Mouse (Mus musculus) inflammation-experienced regulatory T-cells, adult 6 months (primary cell): ENCODE results near the gene Ampd3. TPM values are rescaled to one million over a fixed set of nuclear protein-coding genes. Genes with fewer than 3 reads are reported as not detected.

ENCODE experiments used
- ATAC-seq: one replicate; pipeline ENCODE4 v1.8.0; 2017
- polyA plus RNA-seq, 3 experiments: library from polyadenylated mRNA; unstranded; fragments of 100-300 nt; shearing (Covaris generic); gene quantifications; one replicate each; pipeline ENCODE4 v1.2.1; 2017

Ampd3 gene
- 1 to 10 TPM; 1.5 to 6.0 (median 5.0) TPM for polyA plus RNA-seq

DNA sequence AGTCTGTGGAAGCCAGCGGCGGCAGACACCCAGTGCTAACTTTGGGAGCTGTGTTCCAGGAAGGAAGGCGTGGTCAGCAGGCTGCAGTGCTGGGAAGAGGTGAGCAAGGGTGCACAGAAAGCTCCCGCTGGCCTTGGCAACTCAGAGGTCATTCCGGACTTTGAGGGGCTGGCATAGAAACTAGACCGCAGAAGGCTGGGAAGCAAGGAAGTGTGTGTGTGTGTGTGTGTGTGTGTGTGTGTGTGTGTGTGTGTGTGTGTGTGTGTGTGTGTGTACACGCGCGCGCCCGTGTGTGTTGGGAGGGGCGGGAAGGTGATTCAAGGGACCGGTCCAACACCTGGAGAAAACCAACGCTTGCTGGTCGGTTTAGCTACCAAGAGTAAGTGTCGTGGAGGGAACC lies at the start of gene Ampd3:
Gene Ampd3 (plus strand): TSS at position 206 of the 400 bp plus-strand sequence.
- no peak for ATAC-seq

DNA sequence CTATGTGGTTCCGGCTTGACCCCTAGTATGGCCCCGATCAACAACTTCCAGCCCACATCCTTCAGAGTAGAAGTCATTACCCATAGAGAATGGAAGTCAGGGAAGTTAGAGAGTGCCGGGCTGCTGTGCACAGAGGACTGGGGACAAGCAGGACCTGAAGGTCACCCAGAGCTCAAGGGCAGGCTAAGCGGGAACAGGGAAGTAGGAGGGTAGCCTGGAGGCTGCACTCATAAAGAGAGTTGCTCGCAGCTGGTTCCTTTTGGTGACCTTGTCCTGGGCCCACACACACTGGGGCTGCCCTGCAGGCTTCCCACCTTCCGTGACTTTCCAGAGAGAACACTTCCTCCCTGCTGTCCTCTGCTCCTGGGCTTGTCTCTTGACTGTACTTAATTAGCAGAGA lies 49.5 kb upstream of the Ampd3 start:
- ATAC-seq = no peak

DNA sequence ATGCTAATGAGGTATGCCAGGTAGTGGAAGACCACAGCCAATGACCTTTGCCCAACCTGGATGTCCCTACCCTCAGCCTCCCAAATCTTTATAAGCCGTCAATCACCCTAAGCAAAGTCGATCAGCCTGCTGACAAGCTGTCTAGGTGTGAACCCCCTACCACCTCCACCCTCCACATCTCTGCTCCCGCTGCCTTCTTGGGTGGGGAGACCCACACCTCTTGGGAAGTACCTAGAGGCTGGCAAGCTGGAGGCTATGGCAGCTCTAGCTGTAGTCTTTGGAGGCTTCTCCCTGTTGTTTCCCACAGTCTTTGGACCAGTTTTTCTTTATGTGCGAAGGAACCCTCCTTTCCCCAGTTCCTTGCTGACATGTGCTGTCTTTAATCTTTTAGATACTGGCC lies 48.1 kb upstream of the Ampd3 start:
- no peak for ATAC-seq

DNA sequence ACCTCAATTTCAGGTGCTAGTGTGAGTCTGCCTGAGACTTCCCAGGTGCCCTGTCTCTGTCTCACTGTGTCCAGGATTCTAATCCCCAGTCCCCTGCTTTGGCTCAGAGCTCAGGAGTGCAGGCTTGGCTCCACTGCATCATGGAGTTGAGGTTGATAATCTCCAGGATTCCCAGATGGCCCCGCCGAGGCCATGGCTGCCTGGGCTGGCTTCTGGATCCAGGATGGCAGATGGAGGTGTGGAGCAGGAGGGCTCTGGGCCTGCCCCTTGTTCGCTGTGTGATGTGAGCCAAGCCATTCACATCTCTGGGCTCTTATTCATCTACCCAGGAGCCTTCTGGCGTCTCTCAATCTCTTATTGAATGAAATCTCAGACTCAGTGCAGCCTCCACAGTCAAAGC lies 45.8 kb upstream of the Ampd3 start:
- ATAC-seq = no peak

DNA sequence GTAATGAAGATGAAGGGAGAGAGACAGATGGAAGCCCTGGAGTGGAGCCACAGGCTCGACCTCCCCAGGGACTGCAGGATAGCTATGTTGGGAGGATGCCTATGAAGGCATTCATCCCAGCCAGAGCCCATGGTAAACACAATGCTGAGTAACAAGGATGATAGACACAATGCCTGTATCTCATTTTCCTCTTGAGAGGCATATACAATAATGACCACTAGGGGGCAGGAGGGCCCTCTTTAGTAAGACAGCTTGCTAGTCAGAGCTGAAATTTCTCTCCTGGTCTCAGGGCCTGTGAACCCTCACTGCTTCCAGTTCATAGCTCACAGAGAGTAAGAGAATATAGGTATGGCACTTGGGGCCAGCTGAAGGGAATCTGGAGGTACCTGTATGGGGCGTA lies 41.0 kb upstream of the Ampd3 start:
- peak; percentile 82 for ATAC-seq

DNA sequence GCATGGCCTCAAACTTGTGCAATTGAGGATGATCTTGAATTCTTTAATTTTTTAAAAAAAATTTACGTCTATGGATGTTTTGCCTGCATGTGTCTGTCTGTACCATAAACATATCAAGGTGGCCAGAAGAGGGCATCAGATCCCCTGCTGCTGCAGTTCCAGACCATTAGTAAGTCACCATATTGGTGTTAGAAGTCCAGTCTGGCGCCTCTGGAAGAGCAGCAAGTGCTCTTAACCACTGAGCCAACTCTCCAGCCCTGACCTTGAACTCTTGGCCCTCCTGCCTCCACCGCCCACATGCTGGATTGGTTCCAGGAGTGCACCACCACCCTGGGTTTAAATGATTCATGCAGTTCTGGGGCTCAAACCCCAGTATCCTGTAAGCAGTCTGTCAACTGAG lies 39.1 kb upstream of the Ampd3 start:
- no peak for ATAC-seq

DNA sequence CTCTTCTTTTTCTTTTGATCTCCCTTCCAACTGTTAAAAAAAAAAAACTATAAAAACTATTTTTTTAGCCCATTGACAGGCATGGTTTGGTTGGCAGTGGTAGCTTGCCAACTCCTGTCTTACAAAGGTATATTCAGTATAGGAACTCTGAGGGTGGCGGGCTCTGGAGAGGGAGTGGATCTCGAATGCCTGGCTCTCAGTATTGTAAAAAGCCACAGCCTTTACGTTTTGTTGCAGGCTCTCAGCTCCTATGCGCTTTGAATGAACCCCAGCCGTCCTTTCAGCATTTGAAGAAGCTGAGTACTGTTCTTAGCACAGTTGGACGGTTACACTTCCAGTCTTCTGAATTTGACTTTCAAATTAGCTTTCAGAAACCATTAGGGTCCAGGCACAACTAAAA lies 38.7 kb upstream of the Ampd3 start:
- ATAC-seq = no peak

DNA sequence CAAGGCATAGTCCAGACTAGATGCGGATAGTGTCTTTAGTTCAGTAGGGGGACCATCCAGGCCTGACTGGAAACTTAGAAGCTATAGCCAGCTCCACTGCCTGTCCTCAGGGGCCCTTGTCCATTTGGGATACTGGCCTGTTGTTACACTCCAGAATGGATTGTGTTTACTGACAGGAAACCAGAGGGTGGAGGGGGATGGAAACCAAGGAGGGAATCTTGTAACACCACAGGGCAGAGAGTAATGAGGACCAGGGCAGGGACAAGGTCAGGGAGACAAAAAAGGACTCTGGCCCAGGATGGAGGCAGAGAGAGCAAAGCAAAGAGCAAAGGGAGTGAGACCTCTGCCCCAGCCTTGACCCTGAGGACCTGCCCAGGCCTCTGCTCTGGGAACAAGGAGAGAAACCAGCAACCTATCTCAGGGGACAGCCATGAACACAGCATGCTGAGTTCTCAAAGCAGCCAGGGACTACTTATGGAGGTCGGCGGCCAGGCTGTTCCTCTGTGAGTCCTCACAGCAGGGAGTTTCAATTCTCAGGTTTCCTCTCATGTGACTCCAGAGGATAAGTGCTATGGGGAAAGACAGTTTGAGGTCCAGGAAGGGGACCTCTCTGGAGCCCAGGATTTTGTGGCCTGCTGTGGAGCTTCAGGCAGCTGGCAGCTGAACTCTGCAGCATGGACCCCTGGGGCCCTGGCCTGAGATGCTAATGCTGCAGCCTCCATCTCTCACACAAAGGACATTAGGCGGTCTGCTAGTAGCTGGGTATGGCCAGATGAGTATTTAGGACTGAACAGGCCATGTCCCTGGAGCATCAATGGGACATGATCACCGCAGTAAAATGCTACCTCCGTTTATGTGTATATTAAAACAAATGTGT lies 36.7 kb upstream of the Ampd3 start:
- no peak for ATAC-seq

DNA sequence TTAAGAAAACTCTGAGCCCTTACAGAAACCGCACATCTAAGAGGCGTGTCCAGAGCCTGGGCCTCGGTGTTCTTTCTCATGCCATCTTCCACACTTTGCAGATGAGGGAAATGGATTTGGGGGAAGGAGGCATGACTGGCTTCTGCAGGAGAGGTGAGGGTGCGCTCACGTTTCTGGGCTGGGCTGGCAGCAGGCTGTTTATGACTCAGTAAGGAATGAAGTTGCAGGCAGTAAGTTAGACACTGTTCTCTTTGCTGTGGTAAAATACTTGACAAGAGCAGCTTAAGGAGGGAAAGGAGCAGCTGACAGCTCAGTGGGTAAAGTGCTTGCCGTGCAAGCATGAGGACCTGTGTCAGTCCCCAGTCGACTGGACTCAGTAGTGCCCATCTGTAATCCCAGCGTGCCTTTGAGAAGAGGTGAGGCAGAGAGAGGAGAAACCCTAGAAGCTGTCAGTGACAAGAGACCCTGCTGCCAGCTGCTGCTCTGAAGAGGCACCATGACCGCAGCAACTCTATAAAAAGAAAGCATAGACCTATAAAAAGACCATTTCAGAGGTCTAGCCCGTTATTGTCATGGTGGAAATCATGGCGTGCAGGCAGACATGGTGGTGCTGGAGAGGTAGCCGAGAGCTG lies 35.9 kb upstream of the Ampd3 start:
- ATAC-seq = no peak

DNA sequence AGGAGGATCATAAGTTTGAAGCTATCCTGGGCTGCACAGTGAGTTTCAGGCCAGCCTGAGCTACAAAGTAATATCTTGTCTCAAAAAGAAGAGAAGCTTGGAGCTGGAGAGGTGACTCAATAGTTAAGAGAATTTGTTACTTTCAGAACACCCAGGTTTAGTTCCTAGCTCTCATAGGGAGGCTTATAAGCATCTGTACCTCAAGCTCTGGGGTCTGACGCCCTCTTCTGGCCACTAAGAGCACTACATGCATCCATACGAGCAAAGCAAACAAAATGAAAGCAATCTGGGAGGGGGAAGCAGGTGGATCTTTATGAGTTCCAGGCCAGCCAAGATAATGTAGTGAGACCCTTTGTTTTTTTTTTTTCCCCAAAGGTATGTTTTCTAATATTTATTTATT lies 31.1 kb upstream of the Ampd3 start:
- ATAC-seq = no peak

DNA sequence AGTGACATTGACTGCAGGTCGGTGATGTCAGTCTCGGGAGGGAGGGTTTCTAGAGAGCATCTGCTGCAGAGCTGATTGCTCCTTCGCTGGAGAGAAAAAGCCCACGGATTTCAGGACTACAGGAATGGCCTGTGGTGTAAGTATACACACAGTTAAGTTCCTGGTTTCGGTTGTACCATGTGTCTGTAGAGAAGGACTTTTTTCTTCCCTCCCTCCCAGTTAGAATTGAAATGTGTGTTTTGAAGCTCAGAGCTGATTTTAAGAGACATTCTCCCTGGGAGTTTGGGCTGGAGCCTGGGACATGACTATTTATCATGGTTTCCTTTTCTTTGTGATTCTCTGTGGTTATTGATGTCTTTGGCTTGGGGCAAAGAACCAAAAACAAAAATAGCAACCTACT lies 28.2 kb upstream of the Ampd3 start:
- no peak for ATAC-seq

DNA sequence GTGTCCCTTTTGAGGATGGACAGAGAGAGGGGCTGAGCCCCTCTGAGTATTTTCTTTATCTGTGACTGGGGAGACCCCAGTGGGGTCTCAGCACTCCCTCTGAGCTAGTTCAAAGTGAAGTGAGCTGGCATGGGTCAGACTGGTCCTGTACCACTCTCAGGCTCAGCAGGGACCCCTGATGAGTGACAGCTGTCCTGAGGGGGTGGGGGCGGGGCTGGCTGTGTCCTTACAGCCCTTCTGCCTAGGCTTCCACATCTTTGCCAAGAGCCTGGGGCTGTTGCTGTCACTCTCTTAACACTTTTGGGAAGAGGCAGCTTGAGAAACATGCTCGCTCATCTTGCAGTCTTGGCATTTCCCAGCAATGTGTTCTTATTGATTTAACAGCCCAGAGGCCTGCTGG lies 27.8 kb upstream of the Ampd3 start:
- no peak for ATAC-seq

DNA sequence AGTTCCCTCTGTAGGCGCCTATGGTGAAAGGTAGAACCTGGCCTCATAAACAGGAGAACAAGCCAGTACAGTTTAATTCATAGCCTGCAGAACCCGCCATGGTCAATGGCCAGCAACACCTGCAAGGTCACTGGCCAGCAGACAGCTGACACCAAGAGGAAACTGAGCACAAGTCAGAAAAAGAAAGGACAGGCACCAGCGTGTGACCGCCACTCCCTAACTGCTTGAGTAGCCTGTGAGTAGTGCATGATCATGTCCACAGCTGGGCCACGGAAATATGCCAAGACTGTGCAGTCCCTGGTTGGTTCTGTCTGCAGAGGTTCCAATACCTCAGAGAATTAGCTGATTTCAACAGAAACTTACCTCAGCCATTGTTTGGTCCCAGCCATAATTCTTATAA lies 26.0 kb upstream of the Ampd3 start:
- no peak for ATAC-seq

DNA sequence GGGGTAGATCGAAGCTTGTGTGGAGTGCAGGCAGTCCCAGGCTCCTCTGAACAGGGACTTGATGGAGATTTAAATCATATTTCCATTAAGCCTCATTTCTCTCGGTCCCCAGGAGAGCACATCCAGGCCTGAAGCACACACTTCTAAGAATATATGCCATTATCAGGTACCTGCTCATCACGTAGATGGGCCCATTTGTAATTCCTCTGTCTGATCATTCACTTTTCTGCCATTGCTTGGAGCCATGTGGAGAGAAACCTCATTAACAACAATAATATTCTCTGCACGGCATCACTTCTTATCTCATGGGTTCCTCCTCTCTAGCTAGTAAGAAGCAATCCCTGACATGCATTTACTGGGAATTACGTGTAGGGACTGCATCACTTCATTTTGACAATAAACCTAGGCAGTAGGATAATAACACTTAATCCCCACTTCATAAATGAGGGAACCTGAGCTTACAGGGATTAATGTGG lies 21.9 kb upstream of the Ampd3 start:
- ATAC-seq = no peak

DNA sequence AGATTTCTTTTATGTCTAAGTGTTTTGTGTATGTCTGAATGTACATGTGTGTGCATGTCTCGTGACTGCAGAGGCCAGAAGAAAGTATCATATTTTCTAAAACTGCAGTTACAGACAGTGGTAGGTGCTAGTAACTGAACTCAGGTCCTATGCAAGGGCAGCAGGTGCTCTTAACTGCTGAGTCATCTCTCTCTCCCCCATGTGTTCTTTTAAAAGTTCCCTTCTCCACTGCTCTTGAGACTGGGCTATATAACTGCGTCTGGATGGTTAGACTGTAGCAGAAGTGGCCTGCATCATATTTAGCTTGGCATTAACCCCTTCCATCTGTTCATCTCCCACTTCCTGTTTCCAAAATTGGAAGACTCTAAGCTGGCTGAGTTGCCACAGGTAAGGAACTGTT lies 21.2 kb upstream of the Ampd3 start:
- no peak for ATAC-seq

DNA sequence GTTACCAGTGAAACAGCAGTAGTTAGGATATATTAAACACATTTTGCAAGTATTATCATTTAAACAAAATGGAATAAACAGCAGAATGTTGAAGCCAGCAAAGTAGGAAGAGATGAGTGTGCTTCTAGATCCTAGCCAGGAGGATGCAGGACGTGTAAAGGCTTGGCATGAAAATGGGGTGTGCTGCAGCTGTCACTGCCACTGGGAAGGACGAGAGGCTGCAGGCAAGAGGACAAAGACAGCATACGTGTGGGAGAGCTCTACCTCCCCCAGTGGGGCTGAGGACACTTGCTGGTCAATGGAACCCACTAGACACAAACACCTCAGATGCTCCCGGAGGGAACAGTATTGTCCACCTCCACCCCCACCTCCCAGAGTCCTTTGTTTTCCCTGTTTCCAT lies 17.2 kb upstream of the Ampd3 start:
- ATAC-seq = no peak

DNA sequence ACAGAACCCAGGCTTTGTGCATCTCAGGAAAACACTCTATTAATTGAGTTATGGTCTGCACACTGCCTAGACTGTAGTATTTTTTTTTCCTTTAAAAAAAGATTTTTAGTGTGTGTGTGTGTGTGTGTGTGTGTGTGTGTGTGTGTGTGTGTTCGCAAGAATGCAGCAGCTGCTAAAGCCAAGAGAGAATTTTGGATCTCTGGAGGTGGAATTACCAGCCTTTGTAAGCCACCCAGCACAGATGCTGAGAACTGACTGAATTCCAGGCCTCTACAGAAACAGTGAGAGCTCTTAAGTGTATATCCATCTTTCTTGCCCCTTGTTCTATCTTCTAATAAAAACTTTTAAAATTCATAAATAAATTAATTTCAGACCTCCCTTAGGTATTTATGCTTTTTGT lies 16.4 kb upstream of the Ampd3 start:
- ATAC-seq = no peak

DNA sequence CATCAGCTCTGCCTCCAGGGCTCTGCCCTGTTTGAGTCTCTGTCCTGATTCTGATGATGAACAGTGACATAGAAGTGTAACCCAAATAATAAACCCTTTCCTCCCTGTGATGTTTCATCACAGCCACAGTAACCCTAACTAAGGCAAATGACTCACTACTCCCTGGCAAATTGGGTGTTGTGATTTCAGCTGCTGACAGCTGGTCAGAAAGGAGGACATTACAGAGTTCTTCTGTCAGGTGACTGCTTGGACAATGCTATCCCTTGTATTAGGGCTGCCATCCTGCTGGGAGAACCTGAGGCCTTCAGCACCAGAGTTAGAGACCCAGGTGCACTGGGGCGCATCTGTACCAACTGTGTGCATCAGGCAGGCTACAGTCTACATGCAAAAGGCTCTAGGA lies 14.7 kb upstream of the Ampd3 start:
- ATAC-seq = no peak

DNA sequence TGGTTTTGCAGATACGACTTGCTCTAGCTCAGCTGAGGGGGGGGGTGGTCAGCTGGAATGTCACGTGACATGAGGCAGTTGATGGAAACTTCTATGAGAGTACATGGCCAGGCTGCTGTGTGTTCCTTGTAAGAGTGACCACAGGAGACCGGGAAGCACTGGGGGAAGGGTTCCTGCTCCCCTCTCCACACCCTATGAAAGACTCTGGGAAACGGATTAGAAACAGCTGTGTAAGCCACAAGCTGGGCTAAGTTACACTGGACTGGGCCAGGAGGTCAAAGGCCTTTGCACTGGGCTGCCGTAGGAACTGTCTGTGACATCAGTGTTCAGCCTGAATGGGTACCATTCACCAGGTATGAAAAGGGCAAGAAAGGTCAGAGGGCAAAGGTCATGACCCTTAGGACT lies 14.1 kb upstream of the Ampd3 start:
- no peak for ATAC-seq

DNA sequence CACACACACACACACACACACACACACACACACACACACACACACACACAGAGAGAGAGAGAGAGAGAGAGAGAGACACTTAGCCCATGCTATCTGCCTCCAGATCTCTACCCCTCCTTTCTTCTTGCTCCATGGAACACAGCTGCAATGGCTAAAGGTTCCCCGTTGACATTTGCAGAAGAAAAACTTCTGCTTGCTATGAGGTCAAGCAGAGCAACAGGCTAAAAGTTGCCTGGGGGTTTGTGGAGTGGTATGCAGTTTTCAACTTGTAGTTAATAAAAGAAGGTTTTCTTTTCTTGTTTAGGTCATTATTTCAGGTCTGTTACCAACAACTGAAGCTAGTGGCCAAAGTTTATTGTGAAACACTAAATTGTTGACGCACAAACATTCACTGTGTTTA lies 11.6 kb upstream of the Ampd3 start:
- no peak for ATAC-seq

DNA sequence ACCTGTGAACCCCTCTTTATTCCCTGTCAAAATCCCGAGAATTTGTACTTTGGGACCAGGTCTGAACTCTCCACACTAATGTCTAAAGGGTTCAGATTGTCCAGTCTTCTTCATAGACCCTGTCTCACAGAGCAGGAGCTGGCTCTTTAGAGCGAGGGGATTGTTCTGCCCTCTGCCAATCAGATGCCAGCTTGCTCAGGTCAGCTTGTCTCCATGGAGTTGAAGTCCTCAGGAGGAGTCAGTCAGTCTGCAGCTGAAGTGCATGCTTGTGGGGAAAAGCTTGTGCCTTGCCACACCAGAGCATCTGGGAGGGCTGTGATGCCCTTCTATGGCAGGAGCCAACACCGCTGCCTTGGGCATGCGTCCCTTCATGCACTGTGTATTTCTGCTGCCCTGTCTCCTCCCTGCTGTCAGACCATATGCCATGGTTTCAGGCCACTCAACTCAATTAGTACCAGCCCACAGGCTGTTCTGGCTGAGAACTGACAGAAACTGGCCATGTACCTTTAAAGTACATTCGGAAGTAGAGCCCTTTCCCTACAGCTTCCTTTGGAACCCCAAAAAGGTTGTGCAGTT lies 5.3 kb upstream of the Ampd3 start:
- no peak for ATAC-seq

DNA sequence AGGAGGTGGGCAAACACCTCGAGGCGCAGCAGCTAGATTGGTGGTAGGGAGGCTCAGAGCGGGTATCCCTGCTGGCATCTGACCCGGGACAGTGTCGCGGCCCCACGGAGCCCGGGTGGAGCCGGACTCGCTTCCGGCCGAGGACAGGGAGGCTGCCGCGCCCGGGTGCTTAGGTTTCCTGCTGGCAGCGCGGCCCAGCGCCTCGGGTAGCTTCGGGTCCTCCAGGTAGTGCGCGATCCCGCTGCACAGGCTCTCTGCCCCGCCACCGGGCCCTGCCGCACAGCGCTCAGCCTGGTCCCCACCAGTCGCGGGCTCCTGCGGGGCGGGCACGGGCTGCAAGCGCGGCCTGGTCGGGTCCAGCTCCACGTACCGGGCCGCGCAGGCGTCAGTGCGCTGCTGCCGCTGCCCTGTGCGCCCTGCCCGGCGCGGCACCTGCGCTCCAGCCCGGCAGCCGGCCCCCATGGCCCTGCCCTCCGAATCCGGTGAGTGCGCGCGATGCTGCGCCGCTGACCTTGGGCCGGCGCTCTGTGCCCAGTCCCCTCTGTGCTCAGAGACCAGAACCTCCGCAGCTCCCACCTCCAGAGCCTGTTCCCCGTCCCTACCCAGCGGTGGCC lies 552 bp downstream of the Ampd3 start:
- ATAC-seq = peak; percentile 63

DNA sequence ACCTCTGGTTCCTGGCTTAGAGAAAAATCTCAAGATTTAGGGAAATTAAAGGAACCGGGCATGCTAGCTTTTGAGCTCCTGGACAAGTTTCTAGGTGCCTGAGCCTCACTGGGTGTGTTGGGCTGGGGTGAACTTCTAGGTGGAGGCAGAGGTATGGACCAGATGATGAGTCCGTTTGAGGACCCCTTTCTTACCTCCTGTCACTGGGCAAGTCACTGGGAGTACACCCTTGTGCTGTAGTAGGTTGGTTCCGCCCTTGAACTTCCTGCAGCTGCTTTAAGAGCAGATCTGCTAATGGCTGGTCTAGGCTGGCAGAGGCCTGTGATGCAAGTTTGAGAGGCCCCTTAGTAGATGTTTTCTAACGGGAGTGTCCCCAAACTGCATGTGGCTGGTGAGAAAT lies 1.1 kb downstream of the Ampd3 start:
- ATAC-seq = peak; percentile 76

DNA sequence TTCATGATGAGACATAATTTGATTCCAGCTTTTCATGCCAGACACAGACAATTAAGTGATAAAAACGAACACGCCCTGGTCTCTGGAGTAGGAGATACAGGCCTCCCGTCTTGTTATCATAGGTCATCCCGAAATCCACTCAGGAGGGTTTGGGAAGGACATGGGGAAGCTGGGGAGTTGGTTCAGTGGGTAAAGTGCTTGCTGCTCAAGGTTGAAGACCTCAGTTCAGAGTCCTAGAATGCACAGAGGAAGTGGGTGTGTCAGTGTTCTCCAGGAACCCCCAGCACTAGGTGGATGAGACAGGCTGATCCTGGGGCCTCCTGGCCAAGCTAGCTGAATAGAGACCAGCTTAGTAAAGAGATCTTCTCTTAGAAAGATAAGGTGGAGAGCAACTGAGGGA lies 2.9 kb downstream of the Ampd3 start:
- no peak for ATAC-seq
